Mouse (Mus musculus): Measurements from ENCODE around the gene AW551984. TPM values are rescaled to one million over a fixed set of nuclear protein-coding genes. Genes with fewer than 3 reads are reported as not detected.

Gene AW551984
- polyA plus RNA-seq, 1 experiment from 2014 or later, result 10.6 TPM

DNA sequence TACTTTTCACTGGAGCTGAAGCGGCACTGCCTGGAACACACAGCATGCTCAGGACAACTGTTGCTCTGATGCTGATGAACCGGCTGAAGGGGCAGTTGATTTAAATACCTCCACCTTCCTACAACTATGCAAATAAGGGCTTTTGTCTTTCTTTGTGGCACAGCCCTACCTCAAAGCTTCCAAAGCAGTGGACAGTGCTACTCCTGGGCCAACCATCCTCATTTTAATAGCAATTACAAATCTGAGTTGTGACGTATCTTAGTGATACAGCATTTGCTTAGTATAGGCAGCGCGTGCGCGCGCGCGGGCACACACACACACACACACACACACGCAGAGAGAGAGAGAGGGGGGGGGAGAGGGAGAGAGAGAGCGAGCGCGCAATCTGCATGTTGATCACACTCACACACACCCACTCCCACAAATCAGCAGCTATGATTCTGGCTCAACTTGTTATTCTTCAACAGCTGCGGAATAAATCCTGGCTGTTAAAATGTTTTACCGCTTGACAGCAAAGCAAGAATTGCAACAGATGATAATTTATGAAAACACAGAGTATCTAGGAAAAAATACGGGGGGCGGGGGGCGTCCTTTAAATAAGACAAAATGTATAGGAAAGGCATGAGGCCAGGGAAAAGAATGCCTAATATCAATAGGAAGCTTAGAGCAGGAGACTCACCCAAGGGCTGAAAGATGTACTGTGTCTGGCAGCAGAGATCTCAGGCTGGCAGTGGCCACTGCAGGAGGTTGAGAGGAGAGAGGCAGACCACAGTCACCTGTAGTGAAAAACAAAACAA is 1.5 kb downstream of the AW551984 start:
- Histone ChIP-seq H3K9ac (ENCODE audit: low read length) (0 out of 2 replicates have a peak overlapping the region, but pooled peaks have one; percentile 18), H3K4me2 (replicated peaks; ENCODE audit: low read depth) (peak overlapping the region; percentile 62), H3K4me1 (replicated peaks; ENCODE audit: control insufficient read depth, insufficient read depth) (no peaks in the 10 kb centered on the region), H3K36me3 (ENCODE audit: control insufficient read depth, insufficient read depth, low read length) (no peaks in the 10 kb centered on the region), H3K4me3 (ENCODE audit: low read depth, low read length) (peak overlapping the region; percentile 34), H3K27ac (replicated peaks) (no peak overlapping the region), H3K9me3 (ENCODE audit: control insufficient read depth, low read length) (no peaks in the 10 kb centered on the region), H3K27me3 (ENCODE audit: control insufficient read depth, insufficient read depth, low read length) (no peaks in the 10 kb centered on the region)
- DNase-seq (ENCODE audit: low spot score), result peak; percentile 40
- peak; percentile 65; the same call in 1 of the 2 replicates for ATAC-seq (ENCODE audit: low FRiP score, low TSS enrichment)
- TF ChIP-seq CTCF (IDR thresholded peaks at IDR 0.05; ENCODE audit: low read depth), result no peak
- TF ChIP-seq EP300 (optimal IDR thresholded peaks at IDR 0.05), result no peak
- 2% methylated on average over 19 of the region's 19 CpGs for WGBS

- H3K27ac ChIP-seq (replicated peaks), result no peak overlapping the region
- no peak for DNase-seq (ENCODE audit: low spot score)
- no peaks in the 10 kb centered on the region for H3K4me1 ChIP-seq (replicated peaks; ENCODE audit: control insufficient read depth, insufficient read depth)
- ATAC-seq (ENCODE audit: low FRiP score, low TSS enrichment), result no peak
- no peak overlapping the region for H3K4me3 ChIP-seq (ENCODE audit: low read depth, low read length)
- WGBS, result 84% methylated on average over 5 of the region's 5 CpGs
- TF ChIP-seq CTCF (IDR thresholded peaks at IDR 0.05; ENCODE audit: low read depth), result no peak
- no peak for TF ChIP-seq EP300 (optimal IDR thresholded peaks at IDR 0.05)
- no peak overlapping the region for H3K4me2 ChIP-seq (replicated peaks; ENCODE audit: low read depth)
- no peak overlapping the region for H3K9ac ChIP-seq (ENCODE audit: low read length)
- no peaks in the 10 kb centered on the region for H3K27me3 ChIP-seq (ENCODE audit: control insufficient read depth, insufficient read depth, low read length)
- H3K9me3 ChIP-seq (ENCODE audit: control insufficient read depth, low read length), result no peaks in the 10 kb centered on the region
- H3K36me3 ChIP-seq (ENCODE audit: control insufficient read depth, insufficient read depth, low read length), result no peaks in the 10 kb centered on the region
Observed at GRCm38 (mm10) chr9:39577050-39577449, 27.2 kb downstream of the AW551984 start.

GRCm38 (mm10) chr9:39575469-39575868 is 28.7 kb downstream of the AW551984 start, which contains the start of gene Olfr959:
Gene Olfr959 (minus strand): TSS chr9:39575569.
- 71% methylated on average over 3 of the region's 3 CpGs for WGBS
- Histone ChIP-seq H3K9ac (ENCODE audit: low read length) (no peak within 1 kb of the TSS), H3K36me3 (ENCODE audit: control insufficient read depth, insufficient read depth, low read length) (no peaks in the 10 kb centered on the region), H3K4me2 (replicated peaks; ENCODE audit: low read depth) (no peak within 1 kb of the TSS), H3K4me3 (ENCODE audit: low read depth, low read length) (no peak within 1 kb of the TSS), H3K27me3 (ENCODE audit: control insufficient read depth, insufficient read depth, low read length) (no peaks in the 10 kb centered on the region), H3K27ac (replicated peaks) (no peak within 1 kb of the TSS), H3K4me1 (replicated peaks; ENCODE audit: control insufficient read depth, insufficient read depth) (no peaks in the 10 kb centered on the region), H3K9me3 (ENCODE audit: control insufficient read depth, low read length) (no peaks in the 10 kb centered on the region)
- no peak for DNase-seq (ENCODE audit: low spot score)
- no peak for ATAC-seq (ENCODE audit: low FRiP score, low TSS enrichment)
- TF ChIP-seq CTCF (IDR thresholded peaks at IDR 0.05; ENCODE audit: low read depth) (no peak), EP300 (optimal IDR thresholded peaks at IDR 0.05) (no peak)

DNA sequence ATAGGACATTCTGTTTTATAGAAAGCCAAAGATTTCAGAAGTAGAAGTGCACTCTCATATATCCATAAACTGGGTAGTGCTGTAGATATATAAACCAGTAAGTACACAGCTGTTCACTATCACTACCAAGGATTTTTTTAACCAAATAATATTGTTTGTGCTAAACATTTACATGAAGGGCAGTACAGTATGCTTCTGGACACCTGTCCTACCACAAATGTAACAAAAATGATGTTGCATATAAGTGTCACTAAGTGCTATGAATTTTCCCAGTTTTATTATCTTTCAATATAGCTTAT is 45.9 kb downstream of the AW551984 start:
- Histone ChIP-seq H3K9me3 (ENCODE audit: control insufficient read depth, low read length) (no peaks in the 10 kb centered on the region), H3K4me3 (ENCODE audit: low read depth, low read length) (no peak overlapping the region), H3K4me1 (replicated peaks; ENCODE audit: control insufficient read depth, insufficient read depth) (no peaks in the 10 kb centered on the region), H3K27ac (replicated peaks) (no peak overlapping the region), H3K4me2 (replicated peaks; ENCODE audit: low read depth) (no peak overlapping the region), H3K27me3 (ENCODE audit: control insufficient read depth, insufficient read depth, low read length) (no peaks in the 10 kb centered on the region), H3K9ac (ENCODE audit: low read length) (no peak overlapping the region), H3K36me3 (ENCODE audit: control insufficient read depth, insufficient read depth, low read length) (no peaks in the 10 kb centered on the region)
- DNase-seq (ENCODE audit: low spot score), result no peak
- TF ChIP-seq EP300 (optimal IDR thresholded peaks at IDR 0.05), result no peak
- no peak for TF ChIP-seq CTCF (IDR thresholded peaks at IDR 0.05; ENCODE audit: low read depth)
- ATAC-seq (ENCODE audit: low FRiP score, low TSS enrichment), result no peak

- no peak for DNase-seq (ENCODE audit: low spot score)
- no peak overlapping the region for H3K4me3 ChIP-seq (ENCODE audit: low read depth, low read length)
- H3K27ac ChIP-seq (replicated peaks), result no peak overlapping the region
- no peaks in the 10 kb centered on the region for H3K27me3 ChIP-seq (ENCODE audit: control insufficient read depth, insufficient read depth, low read length)
- H3K9me3 ChIP-seq (ENCODE audit: control insufficient read depth, low read length), result no peaks in the 10 kb centered on the region
- WGBS, result 51% methylated on average over 3 of the region's 3 CpGs
- no peak overlapping the region for H3K9ac ChIP-seq (ENCODE audit: low read length)
- H3K4me2 ChIP-seq (replicated peaks; ENCODE audit: low read depth), result no peak overlapping the region
- no peak for TF ChIP-seq CTCF (IDR thresholded peaks at IDR 0.05; ENCODE audit: low read depth)
- TF ChIP-seq EP300 (optimal IDR thresholded peaks at IDR 0.05), result no peak
- no peaks in the 10 kb centered on the region for H3K36me3 ChIP-seq (ENCODE audit: control insufficient read depth, insufficient read depth, low read length)
- no peak for ATAC-seq (ENCODE audit: low FRiP score, low TSS enrichment)
- no peaks in the 10 kb centered on the region for H3K4me1 ChIP-seq (replicated peaks; ENCODE audit: control insufficient read depth, insufficient read depth)
Observed at GRCm38 (mm10) chr9:39557529-39558348, 46.5 kb downstream of the AW551984 start.

DNA sequence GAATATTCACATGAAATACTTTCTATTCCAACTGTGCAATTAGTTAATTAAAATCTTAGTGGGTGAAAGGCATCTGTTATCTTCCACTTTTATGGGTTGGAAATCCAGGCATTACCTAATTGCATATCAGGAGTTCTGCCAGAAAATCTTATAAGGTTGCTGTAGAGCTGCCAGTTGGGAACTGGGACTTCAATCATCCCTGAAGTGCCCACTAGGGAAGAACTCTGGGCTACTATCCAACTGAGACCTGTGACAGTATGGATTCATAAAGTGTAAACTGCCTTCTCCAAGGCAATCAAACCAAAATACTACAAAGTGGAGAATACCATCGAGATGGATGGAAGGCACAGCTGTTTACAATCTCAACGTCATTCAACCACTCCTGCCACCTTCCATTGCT is 50.3 kb downstream of the AW551984 start, which contains the start of gene Olfr958:
Gene Olfr958 (minus strand): TSS at position 109 of the 400 bp plus-strand sequence.
- Histone ChIP-seq H3K36me3 (ENCODE audit: control insufficient read depth, insufficient read depth, low read length) (no peaks in the 10 kb centered on the region), H3K4me1 (replicated peaks; ENCODE audit: control insufficient read depth, insufficient read depth) (no peaks in the 10 kb centered on the region), H3K27me3 (ENCODE audit: control insufficient read depth, insufficient read depth, low read length) (no peaks in the 10 kb centered on the region), H3K27ac (replicated peaks) (no peak within 1 kb of the TSS), H3K9ac (ENCODE audit: low read length) (no peak within 1 kb of the TSS), H3K9me3 (ENCODE audit: control insufficient read depth, low read length) (no peaks in the 10 kb centered on the region), H3K4me3 (ENCODE audit: low read depth, low read length) (no peak within 1 kb of the TSS), H3K4me2 (replicated peaks; ENCODE audit: low read depth) (no peak within 1 kb of the TSS)
- no peak for DNase-seq (ENCODE audit: low spot score)
- ATAC-seq (ENCODE audit: low FRiP score, low TSS enrichment), result no peak
- no peak for TF ChIP-seq CTCF (IDR thresholded peaks at IDR 0.05; ENCODE audit: low read depth)
- TF ChIP-seq EP300 (optimal IDR thresholded peaks at IDR 0.05), result no peak
- 51% methylated on average over 2 of the region's 2 CpGs for WGBS

Measured in stomach, postnatal 0 days (tissue).